Mouse (Mus musculus): Measurements from ENCODE around the gene Flot1.

Gene Flot1

DNA sequence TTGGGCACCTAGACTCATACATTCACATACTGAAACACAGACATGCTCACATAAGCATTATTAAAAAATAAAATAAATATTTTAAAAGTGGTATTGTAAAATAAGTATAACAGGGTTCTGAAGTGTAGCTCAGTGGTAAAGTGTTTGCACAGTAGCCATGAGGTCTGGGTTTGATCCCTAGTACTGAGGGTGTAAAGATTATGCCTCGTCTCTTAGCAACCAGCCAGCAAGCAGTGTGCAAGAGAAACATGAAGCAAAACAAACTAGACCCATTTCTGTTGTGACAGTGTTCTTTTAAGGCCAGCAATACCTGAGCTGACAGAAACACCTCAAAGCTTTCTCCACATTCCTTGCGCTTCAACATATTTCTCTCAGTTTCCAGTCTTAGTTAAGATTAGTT lies 22.1 kb upstream of the Flot1 start:
- peaks cover 31% of the 10 kb centered on the region for H3K4me1 ChIP-seq (replicated peaks; ENCODE audit: low read depth, low read length)
- H3K36me3 ChIP-seq (ENCODE audit: insufficient read depth, low read length), result no peaks in the 10 kb centered on the region
- no peaks in the 10 kb centered on the region for H3K27me3 ChIP-seq (ENCODE audit: insufficient read depth, low read length)
- H3K4me3 ChIP-seq (replicated peaks; ENCODE audit: low read length), result no peak overlapping the region
- TF ChIP-seq CTCF (conservative IDR thresholded peaks at IDR 0.05; ENCODE audit: low read length), result no peak
- no peak for TF ChIP-seq POU5F1 (IDR thresholded peaks at IDR 0.05; ENCODE audit: borderline replicate concordance, low read length)
- TF ChIP-seq NANOG (IDR thresholded peaks at IDR 0.05; ENCODE audit: borderline replicate concordance, low read length), result no peak
- H3K9me3 ChIP-seq (ENCODE audit: low read length), result no peaks in the 10 kb centered on the region

DNA sequence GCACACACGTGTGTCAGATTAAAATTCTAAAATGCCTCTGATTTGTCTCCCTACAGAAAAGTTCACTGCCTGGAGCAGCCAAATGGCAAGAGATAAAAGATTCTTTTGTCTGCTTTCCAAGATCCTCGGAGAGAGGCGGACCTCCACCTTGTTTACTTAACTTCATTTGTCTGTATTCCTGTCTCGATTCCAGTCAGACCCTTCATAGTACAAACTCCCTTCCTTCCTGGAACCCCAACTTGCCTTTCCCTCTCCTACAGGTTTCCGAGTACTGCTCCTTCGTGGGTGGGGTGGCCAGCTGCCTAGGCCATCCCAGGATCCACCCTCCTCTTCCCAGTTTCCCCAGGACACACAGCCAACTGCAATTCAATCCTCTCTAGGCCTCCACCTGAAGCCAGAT lies 20.0 kb upstream of the Flot1 start:
- no peak for TF ChIP-seq POU5F1 (IDR thresholded peaks at IDR 0.05; ENCODE audit: borderline replicate concordance, low read length)
- TF ChIP-seq NANOG (IDR thresholded peaks at IDR 0.05; ENCODE audit: borderline replicate concordance, low read length), result no peak
- no peak for TF ChIP-seq CTCF (conservative IDR thresholded peaks at IDR 0.05; ENCODE audit: low read length)
- H3K9me3 ChIP-seq (ENCODE audit: low read length), result no peaks in the 10 kb centered on the region
- H3K4me1 ChIP-seq (replicated peaks; ENCODE audit: low read depth, low read length), result peaks cover 37% of the 10 kb centered on the region
- H3K36me3 ChIP-seq (ENCODE audit: insufficient read depth, low read length), result no peaks in the 10 kb centered on the region
- H3K4me3 ChIP-seq (replicated peaks; ENCODE audit: low read length), result no peak overlapping the region
- no peaks in the 10 kb centered on the region for H3K27me3 ChIP-seq (ENCODE audit: insufficient read depth, low read length)

DNA sequence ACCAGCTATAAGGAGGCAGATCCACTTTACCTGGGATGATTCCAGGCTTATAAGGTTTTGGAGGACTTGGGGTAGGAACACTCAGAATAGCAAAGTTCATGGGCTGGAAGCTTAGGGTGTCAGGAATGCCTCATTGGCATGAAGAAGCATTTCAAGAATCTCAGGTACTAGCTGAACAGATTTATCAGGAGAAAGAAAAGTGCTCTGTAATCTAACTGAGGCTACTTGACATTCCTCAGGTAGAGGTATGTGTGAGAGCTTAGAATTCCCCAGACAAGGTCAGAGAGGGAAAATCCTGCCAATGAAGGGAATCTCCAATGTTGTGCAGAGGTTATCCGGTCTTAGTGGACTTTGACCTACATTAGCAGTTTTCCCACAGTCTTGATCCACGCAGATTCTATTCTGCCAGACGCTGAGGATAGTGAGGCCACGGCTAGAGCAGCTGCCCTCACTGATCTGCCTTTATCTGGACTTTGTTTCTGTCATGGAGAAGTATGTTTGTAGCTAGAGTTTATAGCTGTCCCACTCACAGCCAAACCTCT lies 19.1 kb upstream of the Flot1 start:
- Histone ChIP-seq H3K4me1 (replicated peaks; ENCODE audit: low read depth, low read length) (peaks cover 45% of the 10 kb centered on the region), H3K36me3 (ENCODE audit: insufficient read depth, low read length) (no peaks in the 10 kb centered on the region), H3K9me3 (ENCODE audit: low read length) (no peaks in the 10 kb centered on the region), H3K27me3 (ENCODE audit: insufficient read depth, low read length) (no peaks in the 10 kb centered on the region), H3K4me3 (replicated peaks; ENCODE audit: low read length) (no peak overlapping the region)
- TF ChIP-seq NANOG (IDR thresholded peaks at IDR 0.05; ENCODE audit: borderline replicate concordance, low read length) (no peak), POU5F1 (IDR thresholded peaks at IDR 0.05; ENCODE audit: borderline replicate concordance, low read length) (no peak), CTCF (conservative IDR thresholded peaks at IDR 0.05; ENCODE audit: low read length) (no peak)

DNA sequence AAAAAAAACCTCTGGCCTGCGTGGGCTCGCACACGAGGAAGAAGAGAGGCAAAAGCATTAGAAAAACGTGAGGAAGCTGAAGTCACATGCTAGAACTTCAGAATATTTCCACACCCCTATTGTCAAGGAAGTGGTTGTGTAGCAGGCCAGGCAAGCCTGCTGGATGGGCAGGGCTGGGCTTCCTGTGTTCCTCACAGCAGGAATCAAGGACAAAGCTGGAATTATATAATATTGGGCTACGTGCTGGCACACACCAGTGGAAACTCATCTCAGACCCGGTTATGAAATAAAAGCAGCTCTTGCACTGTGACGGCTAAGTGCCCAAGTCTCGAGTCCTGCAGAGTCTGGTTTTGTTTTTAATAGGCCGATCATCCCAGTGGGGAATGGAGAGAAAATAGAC lies 15.0 kb upstream of the Flot1 start:
- Histone ChIP-seq H3K36me3 (ENCODE audit: insufficient read depth, low read length) (no peaks in the 10 kb centered on the region), H3K4me3 (replicated peaks; ENCODE audit: low read length) (no peak overlapping the region), H3K4me1 (replicated peaks; ENCODE audit: low read depth, low read length) (peaks cover 60% of the 10 kb centered on the region), H3K9me3 (ENCODE audit: low read length) (no peaks in the 10 kb centered on the region), H3K27me3 (ENCODE audit: insufficient read depth, low read length) (no peaks in the 10 kb centered on the region)
- TF ChIP-seq CTCF (conservative IDR thresholded peaks at IDR 0.05; ENCODE audit: low read length) (no peak), NANOG (IDR thresholded peaks at IDR 0.05; ENCODE audit: borderline replicate concordance, low read length) (no peak), POU5F1 (IDR thresholded peaks at IDR 0.05; ENCODE audit: borderline replicate concordance, low read length) (no peak)

DNA sequence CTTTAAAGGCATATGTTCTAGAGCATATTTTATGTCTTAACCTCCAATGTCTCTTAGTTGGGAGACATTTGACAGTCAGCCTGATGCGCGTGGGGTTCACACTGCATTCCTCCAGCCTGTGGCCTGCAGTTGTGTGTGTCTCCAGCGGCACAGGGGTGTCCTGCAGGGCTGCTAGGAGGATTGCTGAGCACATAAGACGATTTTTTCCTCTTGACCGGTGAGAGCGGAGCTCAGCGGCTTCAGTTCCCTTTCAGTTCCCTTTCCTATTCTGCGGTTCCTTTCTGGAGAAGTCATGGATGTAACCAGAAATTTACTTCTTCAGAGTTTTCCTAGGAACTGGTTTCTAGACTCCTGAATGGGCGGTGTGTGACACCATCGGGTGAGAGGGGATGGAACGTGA lies 13.6 kb upstream of the Flot1 start:
- H3K4me3 ChIP-seq (replicated peaks; ENCODE audit: low read length), result no peak overlapping the region
- H3K4me1 ChIP-seq (replicated peaks; ENCODE audit: low read depth, low read length), result peaks cover 60% of the 10 kb centered on the region
- H3K27me3 ChIP-seq (ENCODE audit: insufficient read depth, low read length), result peaks cover 5% of the 10 kb centered on the region; the same call in 1 of the 2 replicates
- H3K9me3 ChIP-seq (ENCODE audit: low read length), result no peaks in the 10 kb centered on the region
- no peaks in the 10 kb centered on the region for H3K36me3 ChIP-seq (ENCODE audit: insufficient read depth, low read length)
- TF ChIP-seq POU5F1 (IDR thresholded peaks at IDR 0.05; ENCODE audit: borderline replicate concordance, low read length) (no peak), NANOG (IDR thresholded peaks at IDR 0.05; ENCODE audit: borderline replicate concordance, low read length) (no peak), CTCF (conservative IDR thresholded peaks at IDR 0.05; ENCODE audit: low read length) (no peak)

DNA sequence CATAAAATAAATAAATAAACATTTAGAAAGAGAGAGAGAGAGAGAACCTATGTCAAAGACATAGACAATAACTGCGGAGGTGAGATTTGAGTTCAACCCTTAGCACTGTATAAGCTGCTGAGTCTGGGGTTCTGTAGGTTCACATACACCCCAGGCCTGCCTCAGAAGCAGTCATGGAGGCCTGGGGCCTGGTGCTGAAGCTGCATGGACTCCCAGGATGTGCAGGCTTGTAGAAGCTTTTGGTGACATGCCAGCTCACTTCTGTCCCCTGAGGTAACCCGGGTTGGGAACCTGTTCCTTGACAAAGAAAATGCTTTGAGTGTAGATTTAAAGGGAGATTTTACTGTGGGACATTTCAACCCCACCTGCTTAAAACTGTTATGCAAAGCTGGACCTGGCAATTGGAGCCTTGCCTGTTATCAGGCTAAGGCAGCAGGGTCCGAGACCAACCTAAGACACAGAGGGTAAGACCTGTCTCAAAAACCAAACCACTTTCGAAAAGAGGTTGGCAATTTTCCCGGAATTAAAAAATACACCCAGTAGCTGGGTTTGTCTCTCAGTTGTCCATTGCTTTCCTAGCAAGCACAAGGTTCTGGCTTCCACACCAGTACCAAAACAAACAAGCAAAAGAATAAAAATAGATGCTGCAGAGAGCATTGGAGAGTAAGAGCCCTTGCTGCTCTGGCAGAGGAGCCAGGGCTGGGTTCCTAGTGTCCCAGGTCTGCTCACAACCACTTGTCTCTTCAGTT lies 12.0 kb upstream of the Flot1 start:
- Histone ChIP-seq H3K9me3 (ENCODE audit: low read length) (no peaks in the 10 kb centered on the region), H3K36me3 (ENCODE audit: insufficient read depth, low read length) (no peaks in the 10 kb centered on the region), H3K27me3 (ENCODE audit: insufficient read depth, low read length) (peaks cover 5% of the 10 kb centered on the region; the same call in 1 of the 2 replicates), H3K4me1 (replicated peaks; ENCODE audit: low read depth, low read length) (peaks cover 68% of the 10 kb centered on the region), H3K4me3 (replicated peaks; ENCODE audit: low read length) (no peak overlapping the region)
- TF ChIP-seq NANOG (IDR thresholded peaks at IDR 0.05; ENCODE audit: borderline replicate concordance, low read length) (no peak), CTCF (conservative IDR thresholded peaks at IDR 0.05; ENCODE audit: low read length) (no peak), POU5F1 (IDR thresholded peaks at IDR 0.05; ENCODE audit: borderline replicate concordance, low read length) (no peak)

DNA sequence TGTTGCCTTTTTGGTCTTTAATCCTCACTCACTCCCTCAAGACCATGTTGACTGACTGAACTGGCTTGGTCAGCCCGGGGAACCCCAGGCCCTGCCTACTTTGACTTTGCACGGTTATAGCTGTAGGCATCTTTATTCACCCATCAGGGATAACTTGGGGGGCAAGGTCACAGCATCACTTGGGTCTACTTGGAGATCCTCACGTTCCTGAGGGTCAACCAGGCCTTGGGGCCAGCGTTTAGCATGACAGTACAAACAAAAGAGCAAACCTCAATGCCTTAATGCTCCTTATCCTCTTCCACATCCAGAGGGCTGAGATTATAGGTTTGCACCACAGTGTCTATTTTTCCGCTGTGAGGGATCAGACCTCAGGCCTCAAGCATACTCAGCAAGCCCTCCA lies 10.7 kb upstream of the Flot1 start:
- no peaks in the 10 kb centered on the region for H3K36me3 ChIP-seq (ENCODE audit: insufficient read depth, low read length)
- no peak for TF ChIP-seq POU5F1 (IDR thresholded peaks at IDR 0.05; ENCODE audit: borderline replicate concordance, low read length)
- no peak for TF ChIP-seq CTCF (conservative IDR thresholded peaks at IDR 0.05; ENCODE audit: low read length)
- TF ChIP-seq NANOG (IDR thresholded peaks at IDR 0.05; ENCODE audit: borderline replicate concordance, low read length), result no peak
- peaks cover 5% of the 10 kb centered on the region; the same call in 1 of the 2 replicates for H3K27me3 ChIP-seq (ENCODE audit: insufficient read depth, low read length)
- H3K4me3 ChIP-seq (replicated peaks; ENCODE audit: low read length), result no peak overlapping the region; the same call in 1 of the 2 replicates
- H3K4me1 ChIP-seq (replicated peaks; ENCODE audit: low read depth, low read length), result peaks cover 79% of the 10 kb centered on the region
- H3K9me3 ChIP-seq (ENCODE audit: low read length), result no peaks in the 10 kb centered on the region

DNA sequence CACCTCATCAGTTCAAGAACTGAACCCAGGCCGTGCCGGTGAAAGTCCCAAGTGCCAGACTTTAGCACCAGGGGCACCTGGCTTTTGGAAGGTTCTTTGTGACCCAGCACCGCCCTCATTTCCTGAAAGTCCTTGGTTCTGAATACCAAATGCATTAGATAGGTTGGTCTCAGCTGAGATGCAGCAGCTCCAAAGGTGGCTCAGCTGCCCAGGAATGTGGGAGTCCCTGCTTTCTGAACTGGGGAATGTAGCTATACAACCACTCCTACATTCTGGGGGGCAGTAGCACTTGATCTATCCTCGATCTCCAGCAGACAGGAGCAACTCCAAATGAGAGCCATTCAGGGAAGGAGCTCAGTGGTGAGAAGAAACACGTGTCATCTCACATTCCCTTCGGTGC lies 10.3 kb upstream of the Flot1 start:
- Histone ChIP-seq H3K4me1 (replicated peaks; ENCODE audit: low read depth, low read length) (peaks cover 80% of the 10 kb centered on the region), H3K9me3 (ENCODE audit: low read length) (no peaks in the 10 kb centered on the region), H3K27me3 (ENCODE audit: insufficient read depth, low read length) (peaks cover 5% of the 10 kb centered on the region; the same call in 1 of the 2 replicates), H3K4me3 (replicated peaks; ENCODE audit: low read length) (no peak overlapping the region; the same call in 1 of the 2 replicates), H3K36me3 (ENCODE audit: insufficient read depth, low read length) (no peaks in the 10 kb centered on the region)
- TF ChIP-seq POU5F1 (IDR thresholded peaks at IDR 0.05; ENCODE audit: borderline replicate concordance, low read length) (no peak), CTCF (conservative IDR thresholded peaks at IDR 0.05; ENCODE audit: low read length) (no peak), NANOG (IDR thresholded peaks at IDR 0.05; ENCODE audit: borderline replicate concordance, low read length) (no peak)

All from E14TG2a.4 (cell line).